Mouse (Mus musculus) stomach, postnatal 0 days (tissue): ENCODE measurements at regions not wholly inside any gene's neighbourhood (a gene's known extent, or its start where the extent isn't known, plus 50 kb on each side); places are given as distances from the start of the nearest gene placed in this dataset.

Source experiments
- ATAC-seq: fragments of 200-750 bp; cut with Nextera tagmentation; 2 replicates; pipeline ENCODE4 v1.8.0; 2017; ENCODE audit not compliant: low FRiP score, low TSS enrichment
- DNase-seq: peaks from one replicate; pipeline ENCODE4 v3.0.0-alpha.2; 2016; ENCODE audit warnings: low spot score
- H3K27ac ChIP-seq: fragments of 300-500 bp; sonication (generic); replicated peaks from 2 replicates; pipeline ENCODE4 v1.5.1; 2014; ENCODE audit warnings: mild to moderate bottlenecking, control low read depth
- H3K27me3 ChIP-seq: fragments of 300-500 bp; sonication (generic); 2 replicates; pipeline ENCODE4 v1.6.1; 2014; ENCODE audit warnings: low read length; ENCODE audit not compliant: control insufficient read depth, insufficient read depth
- H3K36me3 ChIP-seq: fragments of 300-500 bp; sonication (generic); 2 replicates; pipeline ENCODE4 v1.6.1; 2014; ENCODE audit warnings: low read length, mixed read lengths; ENCODE audit not compliant: control insufficient read depth, insufficient read depth
- H3K4me1 ChIP-seq: fragments of 300-500 bp; sonication (generic); replicated peaks from 2 replicates; pipeline ENCODE4 v1.6.1; 2014; ENCODE audit warnings: antibody characterized with exemption; ENCODE audit not compliant: control insufficient read depth, insufficient read depth
- H3K4me2 ChIP-seq: fragments of 300-500 bp; sonication (generic); replicated peaks from 2 replicates; pipeline ENCODE4 v1.6.1; 2014; ENCODE audit warnings: low read depth, mild to moderate bottlenecking, control low read depth, moderate library complexity
- H3K4me3 ChIP-seq: fragments of 300-500 bp; sonication (generic); 2 replicates; pipeline ENCODE4 v1.5.1; 2014; ENCODE audit warnings: low read depth, low read length, control low read depth
- H3K9ac ChIP-seq: fragments of 300-500 bp; sonication (generic); 2 replicates; pipeline ENCODE4 v1.6.1; 2014; ENCODE audit warnings: mild to moderate bottlenecking, low read length, control low read depth, mixed read lengths
- H3K9me3 ChIP-seq: fragments of 300-500 bp; sonication (generic); 2 replicates; pipeline ENCODE4 v1.6.1; 2016; ENCODE audit warnings: low read length; ENCODE audit not compliant: control insufficient read depth
- CTCF ChIP-seq: IDR thresholded peaks from 2 replicates; pipeline ENCODE4 v1.5.1; 2016; ENCODE audit warnings: antibody characterized with exemption, low read depth, mild to moderate bottlenecking, moderate library complexity
- EP300 ChIP-seq: optimal IDR thresholded peaks from 2 replicates; pipeline ENCODE3; 2016; ENCODE audit warnings: antibody characterized with exemption
- WGBS: fragments of 180-500 bp; shearing (Covaris S2); extraction: QIAGEN DNeasy Blood & Tissue Kit; methylation state at CpG from one replicate; pipeline ENCODE4 v1.1.7; 2014; 5-methylcytosine and 5-hydroxymethylcytosine counted together

GRCm38 (mm10) chr8:77803147-77803903 is 79.1 kb upstream of the Ednra start:
- H3K36me3 ChIP-seq: no peaks in the 10 kb centered on the region
- H3K9me3 ChIP-seq: no peaks in the 10 kb centered on the region
- no peak overlapping the region for H3K9ac ChIP-seq
- WGBS: 33% methylated on average over 9 of the region's 9 CpGs
- H3K27me3 ChIP-seq: no peaks in the 10 kb centered on the region
- peak overlapping the region; percentile 46; the same call in 1 of the 2 replicates for H3K27ac ChIP-seq
- no peak overlapping the region for H3K4me3 ChIP-seq
- H3K4me2 ChIP-seq: no peak overlapping the region
- DNase-seq: no peak
- H3K4me1 ChIP-seq: no peaks in the 10 kb centered on the region
- peak; percentile 74; the same call in 1 of the 2 replicates for ATAC-seq
- TF ChIP-seq EP300: no peak
- TF ChIP-seq CTCF: no peak

GRCm38 (mm10) chr8:77804536-77804935 is 80.3 kb upstream of the Ednra start:
- no peak for ATAC-seq
- 80% methylated on average over 6 of the region's 6 CpGs for WGBS
- Histone ChIP-seq H3K9me3 (no peaks in the 10 kb centered on the region), H3K4me1 (no peaks in the 10 kb centered on the region), H3K36me3 (no peaks in the 10 kb centered on the region), H3K27ac (no peak overlapping the region), H3K4me3 (no peak overlapping the region), H3K27me3 (no peaks in the 10 kb centered on the region), H3K9ac (no peak overlapping the region), H3K4me2 (no peak overlapping the region)
- no peak for DNase-seq
- TF ChIP-seq CTCF: no peak

GRCm38 (mm10) chr8:77804956-77805355 is 80.7 kb upstream of the Ednra start:
- Histone ChIP-seq H3K36me3 (no peaks in the 10 kb centered on the region), H3K27me3 (no peaks in the 10 kb centered on the region), H3K4me2 (no peak overlapping the region), H3K4me1 (no peaks in the 10 kb centered on the region), H3K27ac (no peak overlapping the region), H3K9ac (no peak overlapping the region), H3K4me3 (no peak overlapping the region), H3K9me3 (no peaks in the 10 kb centered on the region)
- TF ChIP-seq CTCF (no peak), EP300 (no peak)
- ATAC-seq: no peak
- DNase-seq: no peak
- WGBS: 29% methylated on average over 4 of the region's 4 CpGs

GRCm38 (mm10) chr8:77805657-77806056 is 81.4 kb upstream of the Ednra start:
- Histone ChIP-seq H3K9me3 (no peaks in the 10 kb centered on the region), H3K27me3 (no peaks in the 10 kb centered on the region), H3K4me2 (no peak overlapping the region), H3K4me1 (no peaks in the 10 kb centered on the region), H3K9ac (no peak overlapping the region), H3K27ac (no peak overlapping the region), H3K36me3 (no peaks in the 10 kb centered on the region), H3K4me3 (no peak overlapping the region)
- DNase-seq: no peak
- WGBS: 47% methylated on average over 6 of the region's 6 CpGs
- ATAC-seq: no peak
- TF ChIP-seq CTCF: no peak

- Histone ChIP-seq H3K4me1 (no peaks in the 10 kb centered on the region), H3K36me3 (no peaks in the 10 kb centered on the region), H3K27ac (no peak overlapping the region), H3K4me3 (no peak overlapping the region), H3K9ac (no peak overlapping the region), H3K4me2 (no peak overlapping the region), H3K27me3 (no peaks in the 10 kb centered on the region), H3K9me3 (no peaks in the 10 kb centered on the region)
- no peak for ATAC-seq
- DNase-seq: no peak
- TF ChIP-seq EP300 (no peak), CTCF (no peak)
- 44% methylated on average over 12 of the region's 12 CpGs for WGBS
These were observed 90.8 kb upstream of the Ednra start for GRCm38 (mm10) chr8:77814796-77815647.

GRCm38 (mm10) chr8:77815648-77815971 is 91.3 kb upstream of the Ednra start:
- Histone ChIP-seq H3K9ac (no peak overlapping the region), H3K4me2 (no peak overlapping the region), H3K4me3 (no peak overlapping the region), H3K27ac (no peak overlapping the region), H3K27me3 (no peaks in the 10 kb centered on the region), H3K36me3 (no peaks in the 10 kb centered on the region), H3K9me3 (no peaks in the 10 kb centered on the region), H3K4me1 (no peaks in the 10 kb centered on the region)
- ATAC-seq (no peak), DNase-seq (no peak)
- TF ChIP-seq EP300 (no peak), CTCF (no peak)
- WGBS: 43% methylated on average over 7 of the region's 7 CpGs
